Mouse (Mus musculus): ENCODE measurements at regions not wholly inside any gene's neighbourhood (a gene's known extent, or its start where the extent isn't known, plus 50 kb on each side); places are given as distances from the start of the nearest gene placed in this dataset.

- DNase-seq (ENCODE audit: low read depth, low spot score), result no peak
These were observed 57.9 kb upstream of the Ammecr1 start for GRCm38 (mm10) chrX:143024325-143024971.

DNA sequence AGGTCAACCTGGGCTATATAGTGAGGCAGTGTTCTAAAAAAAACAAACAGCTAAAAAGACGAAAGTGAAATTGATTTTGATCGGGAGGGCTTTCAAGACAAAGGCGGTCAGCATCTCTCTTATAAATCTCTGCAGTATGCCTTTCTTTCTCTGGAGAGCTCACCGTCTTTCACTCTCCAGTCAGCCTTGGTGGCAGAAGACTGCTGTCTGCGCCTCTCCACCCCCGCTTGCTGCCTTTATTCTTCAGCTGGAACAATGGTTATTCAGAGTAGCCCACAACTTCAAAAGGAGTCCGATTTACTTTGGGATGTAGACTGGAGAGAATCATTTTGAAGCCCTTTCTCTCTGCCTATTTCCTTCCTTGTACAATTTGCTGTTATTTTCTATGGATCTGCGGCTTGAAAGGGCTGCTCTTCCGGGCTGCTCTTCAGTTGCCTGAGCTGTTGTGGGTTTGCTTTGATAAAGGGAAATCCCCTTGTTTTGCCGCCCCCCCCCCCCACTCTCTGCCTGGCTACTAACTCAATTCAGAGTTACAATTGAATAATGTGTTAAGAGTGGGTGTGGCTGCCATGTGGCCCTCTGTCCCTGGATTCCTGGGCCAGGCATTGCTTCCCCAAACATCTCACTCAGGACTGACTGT, 64.0 kb upstream of the Ammecr1 start:
- peak; percentile 12 for DNase-seq (ENCODE audit: low read depth, low spot score)

- no peak for DNase-seq (ENCODE audit: low read depth, low spot score)
These were observed 59.5 kb upstream of the Rtl9 start for GRCm38 (mm10) chrX:143039878-143040277.

DNA sequence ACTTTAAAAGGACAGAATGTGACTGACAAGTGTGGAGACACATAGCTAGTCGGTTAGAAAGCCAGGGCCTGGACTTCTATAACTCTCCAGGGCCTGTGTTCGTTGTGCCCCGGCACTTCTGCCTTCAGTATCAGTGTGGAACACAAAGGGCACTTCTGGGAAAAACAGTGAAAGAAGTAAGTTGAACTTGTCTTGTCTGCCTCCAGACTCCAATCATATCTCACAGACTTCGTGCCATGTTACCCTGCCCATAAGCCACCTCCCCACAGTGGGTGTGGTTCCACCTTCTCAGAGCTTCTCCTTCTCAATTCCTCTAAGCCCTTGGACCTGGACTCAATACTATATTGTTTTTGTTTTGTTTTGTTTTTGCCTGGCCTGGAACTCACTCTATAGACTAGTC, 55.1 kb upstream of the Rtl9 start:
- no peak for DNase-seq (ENCODE audit: low read depth, low spot score)

DNA sequence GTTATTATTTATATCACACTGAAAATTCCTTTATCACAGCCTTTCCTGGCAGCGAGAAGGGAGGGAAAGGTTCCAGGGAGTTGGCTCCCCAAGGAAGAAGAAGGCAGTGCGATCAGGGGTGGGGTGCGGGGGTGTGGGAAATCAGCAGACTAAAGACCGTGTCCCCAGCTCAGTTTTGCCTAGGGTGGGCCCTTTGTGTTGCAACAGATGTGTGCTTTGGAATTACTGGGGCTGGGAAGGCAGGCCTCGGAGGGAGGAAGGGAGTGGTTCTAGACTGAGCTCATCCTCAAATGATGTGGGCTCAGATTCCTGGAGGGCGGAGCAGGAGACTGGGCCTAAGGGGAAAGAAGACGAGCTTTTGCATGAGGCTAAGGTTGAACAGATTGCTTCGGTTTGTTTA, 53.1 kb upstream of the Rtl9 start:
- peak; percentile 29 for DNase-seq (ENCODE audit: low read depth, low spot score)

Measured in ES-CJ7 (cell line).